Mouse (Mus musculus): ENCODE data around the gene Enthd1.

The Enthd1 gene

DNA sequence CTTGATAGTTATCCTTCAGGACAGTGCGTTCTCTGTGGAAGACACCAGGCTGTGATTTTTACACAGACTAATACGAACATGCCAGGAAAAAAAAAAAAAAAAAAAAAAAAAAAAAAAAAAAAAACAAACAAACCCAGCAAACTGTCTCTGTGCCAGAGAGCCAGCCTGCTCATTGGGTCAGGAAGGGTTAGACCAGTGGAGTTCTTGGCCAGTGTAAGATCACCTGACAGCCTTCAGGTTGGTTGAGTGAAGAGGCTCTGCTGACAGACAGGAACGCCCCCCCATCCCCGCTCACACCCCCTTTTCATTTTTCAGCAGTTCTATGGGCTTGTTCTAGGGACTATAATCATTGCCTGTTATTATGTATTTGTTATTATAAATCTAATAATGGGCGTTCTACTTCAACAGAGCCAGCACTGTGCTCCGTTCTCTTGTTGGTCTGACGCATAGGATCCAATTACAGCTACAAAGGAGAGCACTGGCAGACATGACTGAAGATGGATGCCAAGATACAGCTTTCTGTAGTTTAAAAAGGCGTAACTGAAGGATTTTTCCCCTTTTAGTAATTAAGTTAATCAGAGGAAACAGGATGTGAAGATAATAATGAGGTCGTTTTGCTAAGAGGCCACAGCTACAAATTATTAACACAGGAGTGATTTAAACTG, 81.8 kb downstream of the Enthd1 start:
- no peak for DNase-seq (ENCODE audit: low read depth)

- no peak for DNase-seq (ENCODE audit: low read depth)
Measured at GRCm38 (mm10) chr15:80482348-80482747, 82.6 kb downstream of the Enthd1 start.

DNA sequence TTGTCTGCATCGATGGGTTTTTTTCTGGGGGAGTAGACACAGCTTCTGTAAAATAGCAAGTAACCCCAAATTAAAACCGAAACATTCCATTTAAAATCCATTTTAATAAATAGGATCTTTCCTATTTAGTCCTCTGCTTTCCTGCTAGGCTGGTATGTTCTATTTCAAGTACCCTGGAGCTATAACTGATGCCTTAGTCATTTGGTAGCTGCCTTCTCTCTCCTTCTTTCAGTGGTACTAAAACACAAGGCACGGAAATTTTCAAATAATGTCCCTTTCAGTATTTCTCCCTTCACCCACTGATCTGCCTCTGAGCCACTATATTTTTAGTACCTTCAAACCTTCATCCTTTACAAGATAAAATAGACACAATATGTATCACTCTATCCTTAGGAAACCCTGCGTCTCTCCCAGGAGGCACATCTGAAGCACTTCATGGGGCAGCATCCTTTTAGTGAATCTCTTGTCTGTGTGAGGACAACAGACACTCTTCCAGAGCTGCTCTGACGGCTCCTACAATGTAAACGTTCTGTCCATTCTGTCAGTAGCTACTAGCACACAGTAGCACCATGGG, 90.4 kb downstream of the Enthd1 start:
- no peak for DNase-seq (ENCODE audit: low read depth)

DNA sequence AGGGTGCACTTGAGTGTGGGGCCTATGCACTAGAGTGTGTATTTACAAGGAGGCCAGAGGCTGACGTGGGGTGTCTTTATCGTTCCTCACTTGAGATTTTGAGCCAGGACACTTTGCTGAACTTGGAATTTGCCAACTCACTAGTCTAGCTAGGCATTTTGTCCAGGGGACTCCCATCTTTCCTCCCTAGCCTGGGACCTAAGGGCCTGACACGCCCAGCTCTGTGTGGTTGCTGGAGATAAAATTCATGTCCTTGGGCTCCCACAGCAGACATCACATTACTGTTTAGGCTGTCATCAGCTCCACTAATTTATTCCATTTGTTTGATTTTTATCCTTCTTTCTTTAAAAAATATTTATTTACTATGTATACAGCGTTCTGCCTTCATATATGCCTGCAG, 97.1 kb downstream of the Enthd1 start:
- no peak for DNase-seq (ENCODE audit: low read depth)

DNA sequence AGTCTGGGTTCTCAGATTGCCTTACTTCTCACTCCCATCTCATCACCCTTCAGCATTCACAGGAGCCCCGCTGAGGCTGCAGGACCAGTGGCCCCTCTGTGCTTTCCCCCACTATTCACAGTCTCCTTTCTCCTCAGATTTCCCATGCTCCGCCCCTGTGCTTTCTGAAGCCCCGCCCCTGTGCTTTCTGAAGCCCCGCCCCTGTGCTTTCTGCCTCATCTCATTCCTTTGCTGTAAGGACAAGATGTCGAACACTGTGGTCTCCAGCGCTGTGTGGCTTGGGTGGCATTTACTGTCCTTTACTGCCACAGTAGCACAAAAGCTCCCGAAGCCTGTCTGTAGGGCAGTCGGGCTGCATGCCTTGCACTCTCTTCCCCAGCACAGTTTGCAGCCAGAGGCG, 102.8 kb downstream of the Enthd1 start:
- DNase-seq (ENCODE audit: low read depth): no peak

- no peak for DNase-seq (ENCODE audit: low read depth)
Measured at GRCm38 (mm10) chr15:80461446-80461845, 103.5 kb downstream of the Enthd1 start.

- DNase-seq (ENCODE audit: low read depth): no peak
Measured at GRCm38 (mm10) chr15:80460011-80460410, 104.9 kb downstream of the Enthd1 start.

GRCm38 (mm10) chr15:80457984-80458383, 107.0 kb downstream of the Enthd1 start:
- DNase-seq (ENCODE audit: low read depth): no peak

GRCm38 (mm10) chr15:80454486-80454885, 110.5 kb downstream of the Enthd1 start:
- DNase-seq (ENCODE audit: low read depth): no peak

DNA sequence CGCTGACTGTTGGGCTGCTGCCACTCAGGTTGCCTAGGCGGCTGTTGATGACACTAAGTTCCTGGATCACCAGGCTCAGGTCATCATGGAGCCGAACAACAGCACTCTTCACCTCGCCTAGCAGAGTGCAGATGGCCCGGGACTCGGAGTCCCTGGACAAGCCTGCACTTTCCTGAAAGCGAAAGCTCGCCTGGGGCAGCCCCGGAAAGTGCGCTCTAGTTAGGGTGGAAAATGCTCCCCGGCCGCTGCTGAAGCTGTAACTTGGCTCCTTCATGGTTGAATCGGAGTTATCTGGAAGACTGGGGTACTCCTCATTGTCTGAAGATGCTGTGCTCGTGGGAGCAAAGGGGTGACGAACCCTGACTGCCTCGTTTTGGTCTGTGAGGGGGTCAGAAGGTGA, 112.5 kb downstream of the Enthd1 start:
- DNase-seq (ENCODE audit: low read depth): no peak

DNA sequence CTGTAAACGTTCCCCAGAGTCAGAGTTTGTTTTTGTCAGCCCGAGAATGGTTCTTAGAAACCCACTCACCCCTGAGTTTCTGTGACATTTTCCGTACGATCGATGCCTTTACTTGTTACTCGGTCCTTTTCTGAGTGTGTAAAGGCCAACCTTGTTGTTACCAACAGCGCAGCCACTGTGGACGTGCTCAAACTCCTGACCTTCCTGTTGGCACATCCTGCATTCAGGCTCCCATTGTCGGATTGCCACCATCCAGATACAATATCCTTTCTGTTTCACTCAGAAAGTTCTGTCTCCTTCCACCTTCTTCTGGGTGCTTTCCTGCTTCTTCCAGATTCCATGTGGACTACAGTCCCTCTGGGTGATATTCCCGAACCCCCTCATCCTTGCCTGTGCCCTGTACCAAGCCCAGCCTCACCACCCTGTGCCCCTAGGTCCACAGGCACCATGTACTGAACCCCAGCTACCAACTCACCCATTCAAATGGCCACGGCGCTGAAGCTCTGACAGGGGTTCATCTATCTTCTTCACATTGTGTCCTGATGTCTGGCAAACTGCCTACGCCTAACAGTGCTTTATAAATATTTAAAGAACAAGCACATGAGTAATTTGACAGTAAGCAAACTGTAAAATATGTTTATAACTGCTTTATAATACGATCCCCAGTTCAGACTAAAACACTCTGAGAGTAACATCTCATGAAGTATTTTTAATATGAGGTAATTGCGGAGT, 118.8 kb downstream of the Enthd1 start:
- DNase-seq (ENCODE audit: low read depth): no peak

DNA sequence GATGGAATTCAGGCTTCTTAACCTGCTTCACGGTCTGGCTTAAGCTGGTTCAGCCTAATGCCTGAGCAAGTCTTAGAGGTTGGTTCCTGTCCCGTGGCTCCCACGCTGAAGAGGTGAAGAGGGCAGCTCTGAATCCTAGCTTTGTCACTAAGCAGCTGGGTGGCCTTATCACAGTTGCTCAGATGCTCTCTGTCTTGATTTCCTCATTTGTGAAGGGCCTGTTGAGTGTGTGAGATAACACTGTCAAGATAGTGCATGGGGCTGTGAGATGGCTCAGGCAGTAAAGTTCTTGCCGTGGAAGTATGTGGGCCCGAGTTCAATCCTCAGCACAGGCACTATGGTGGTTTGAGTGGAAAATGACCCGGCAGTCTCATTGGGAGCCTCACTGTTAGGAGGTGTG, 124.8 kb downstream of the Enthd1 start:
- no peak for DNase-seq (ENCODE audit: low read depth)

GRCm38 (mm10) chr15:80438423-80438822, 126.5 kb downstream of the Enthd1 start:
- no peak for DNase-seq (ENCODE audit: low read depth)

- no peak for DNase-seq (ENCODE audit: low read depth)
Measured at GRCm38 (mm10) chr15:80437996-80438395, 127.0 kb downstream of the Enthd1 start.

- peak; percentile 50 for DNase-seq (ENCODE audit: low read depth)
Measured at GRCm38 (mm10) chr15:80436961-80437360, 128.0 kb downstream of the Enthd1 start.

GRCm38 (mm10) chr15:80430324-80430723, 134.6 kb downstream of the Enthd1 start:
- no peak for DNase-seq (ENCODE audit: low read depth)

- DNase-seq (ENCODE audit: low read depth): no peak
Measured at GRCm38 (mm10) chr15:80418146-80418545, 146.8 kb downstream of the Enthd1 start.

- DNase-seq (ENCODE audit: low read depth): no peak
Measured at GRCm38 (mm10) chr15:80417066-80417465, 147.9 kb downstream of the Enthd1 start.

DNA sequence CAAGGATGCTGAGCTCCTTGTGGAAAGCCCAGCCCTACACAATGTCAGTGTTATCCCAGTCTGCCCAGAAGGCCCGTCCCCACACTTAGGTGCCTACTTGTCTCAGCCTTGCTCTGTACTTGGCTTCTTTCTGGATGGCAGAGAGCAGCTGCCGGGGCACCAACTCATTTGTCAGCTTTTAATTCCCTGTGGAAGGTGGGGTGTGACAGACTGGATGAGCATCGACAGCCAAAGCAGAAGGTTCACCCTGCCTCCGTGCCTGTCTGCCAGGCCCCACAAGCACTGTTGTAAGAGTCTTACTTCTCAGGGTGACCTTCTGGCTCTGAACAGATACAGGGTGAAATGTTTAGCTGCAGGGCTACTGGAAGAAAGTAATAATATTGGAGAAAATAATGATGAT, 149.8 kb downstream of the Enthd1 start:
- DNase-seq (ENCODE audit: low read depth): no peak

- DNase-seq (ENCODE audit: low read depth): no peak
Measured at GRCm38 (mm10) chr15:80413988-80414721, 150.8 kb downstream of the Enthd1 start.

- no peak for DNase-seq (ENCODE audit: low read depth)
Measured at GRCm38 (mm10) chr15:80413070-80413469, 151.9 kb downstream of the Enthd1 start.

GRCm38 (mm10) chr15:80410661-80411060, 154.3 kb downstream of the Enthd1 start:
- DNase-seq (ENCODE audit: low read depth): no peak

DNA sequence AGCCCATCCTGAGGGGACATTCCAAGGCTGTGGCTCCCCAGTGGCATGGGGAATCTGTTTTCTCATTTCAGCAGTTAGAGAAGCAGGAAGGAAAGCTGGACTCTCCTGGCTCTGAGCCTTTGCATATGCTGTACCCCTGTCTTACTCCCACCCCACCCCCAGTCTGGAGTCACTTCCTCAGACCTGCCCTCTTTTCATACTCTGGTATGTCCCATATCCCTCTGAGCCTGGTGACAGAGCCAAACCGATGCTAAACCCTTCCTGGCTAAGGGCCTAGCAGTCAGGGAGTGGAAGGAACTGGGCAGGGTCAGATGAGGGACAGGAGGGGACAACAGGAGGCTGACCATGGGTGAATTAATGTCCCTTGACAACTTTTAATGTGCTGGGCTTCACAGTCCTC, 157.1 kb downstream of the Enthd1 start:
- DNase-seq (ENCODE audit: low read depth): no peak
